Mouse (Mus musculus) MEL (cell line): ENCODE measurements around the gene Kcnh1. TPM values are rescaled to one million over a fixed set of nuclear protein-coding genes. Genes with fewer than 3 reads are reported as not detected.

Experiments
- DNase-seq: peaks from one replicate; pipeline ENCODE4 v3.0.0; 2011; ENCODE audit warnings: low read depth, low spot score
- H3K27ac ChIP-seq: 2 replicates; pipeline ENCODE4 v1.5.1; 2012; ENCODE audit warnings: low read depth, mild to moderate bottlenecking, control low read depth, low read length, moderate library complexity; ENCODE audit not compliant: control insufficient read depth
- H3K27me3 ChIP-seq, 2 experiments: fragments of 150-350 bp in 1 of 2; sonication (generic) in 1 of 2; 2 replicates each; pipeline ENCODE4 v1.6.1; 2012; ENCODE audit warnings: low read length in 2 of 2, mild to moderate bottlenecking in 2 of 2, improper control_type of control experiment in 1 of 2, moderate library complexity in 1 of 2; ENCODE audit not compliant: insufficient read depth in 2 of 2, control insufficient read depth in 1 of 2
- H3K36me3 ChIP-seq, 2 experiments: 2 replicates each; pipeline ENCODE4 v1.6.1; 2012 to 2014; ENCODE audit warnings: low read length in 2 of 2, improper control_type of control experiment in 1 of 2, inconsistent platforms in 1 of 2, mild to moderate bottlenecking in 1 of 2; ENCODE audit not compliant: insufficient read depth in 2 of 2, control insufficient read depth in 1 of 2
- H3K4me1 ChIP-seq, 2 experiments: fragments of 150-350 bp in 1 of 2; sonication (generic) in 1 of 2; 2 replicates each; pipeline ENCODE4 v1.6.1; 2012; ENCODE audit warnings: low read length in 2 of 2, improper control_type of control experiment in 1 of 2, mild to moderate bottlenecking in 1 of 2; ENCODE audit not compliant: insufficient read depth in 2 of 2, control insufficient read depth in 1 of 2
- H3K4me3 ChIP-seq, 2 experiments: fragments of 150-350 bp in 1 of 2; sonication (generic) in 1 of 2; 2 replicates each; pipeline ENCODE4 v1.5.1; 2012; ENCODE audit warnings: low read depth in 2 of 2, low read length in 2 of 2, mild to moderate bottlenecking in 2 of 2, moderate library complexity in 2 of 2, control low read depth in 1 of 2, improper control_type of control experiment in 1 of 2; ENCODE audit not compliant: control insufficient read depth in 1 of 2, insufficient read depth in 1 of 2
- H3K79me2 ChIP-seq: 2 replicates; pipeline ENCODE4 v1.6.1; 2012; ENCODE audit warnings: mild to moderate bottlenecking, low read length, moderate library complexity; ENCODE audit not compliant: control insufficient read depth, poor library complexity, insufficient read depth
- H3K9ac ChIP-seq: 2 replicates; pipeline ENCODE4 v1.6.1; 2012; ENCODE audit warnings: low read depth, mild to moderate bottlenecking, control low read depth, low read length, moderate library complexity; ENCODE audit not compliant: control insufficient read depth, poor library complexity, severe bottlenecking
- H3K9me3 ChIP-seq: fragments of 150-350 bp; sonication (generic); replicated peaks from 2 replicates; pipeline ENCODE4 v1.6.1; 2012; ENCODE audit warnings: mild to moderate bottlenecking, low read length, improper control_type of control experiment, moderate library complexity; ENCODE audit not compliant: insufficient read depth
- BHLHE40 ChIP-seq: IDR thresholded peaks from 2 replicates; pipeline ENCODE4 v1.6.1; 2012; ENCODE audit warnings: low read depth, mild to moderate bottlenecking, inconsistent platforms, low read length, improper control_type of control experiment, borderline replicate concordance
- CHD2 ChIP-seq: IDR thresholded peaks from 2 replicates; pipeline ENCODE4 v1.6.1; 2011; ENCODE audit warnings: low read length, improper control_type of control experiment
- EP300 ChIP-seq, 2 experiments: IDR thresholded peaks; 2 replicates each; pipeline ENCODE4 v1.6.1; 2011; ENCODE audit warnings: improper control_type of control experiment in 2 of 2, low read length in 2 of 2, low read depth in 1 of 2, mild to moderate bottlenecking in 1 of 2
- GABPA ChIP-seq: IDR thresholded peaks from 2 replicates; pipeline ENCODE4 v1.6.1; 2012; ENCODE audit warnings: low read depth, mild to moderate bottlenecking, inconsistent platforms, low read length, improper control_type of control experiment, moderate library complexity
- GATA1 ChIP-seq: IDR thresholded peaks from 2 replicates; pipeline ENCODE4 v1.6.1; 2011; ENCODE audit warnings: low read depth, low read length, improper control_type of control experiment
- MYB ChIP-seq: IDR thresholded peaks from 2 replicates; pipeline ENCODE4 v1.6.1; 2011; ENCODE audit warnings: mild to moderate bottlenecking, low read depth, low read length, improper control_type of control experiment
- NELFE ChIP-seq: IDR thresholded peaks from 2 replicates; pipeline ENCODE4 v1.6.1; 2011; ENCODE audit warnings: low read depth, low read length, improper control_type of control experiment
- POLR2AphosphoS2 ChIP-seq: IDR thresholded peaks from 2 replicates; pipeline ENCODE4 v1.6.1; 2011; ENCODE audit warnings: low read length, improper control_type of control experiment
- SIN3A ChIP-seq: IDR thresholded peaks from 2 replicates; pipeline ENCODE4 v1.6.1; 2012; ENCODE audit warnings: low read length, improper control_type of control experiment, inconsistent platforms
- UBTF ChIP-seq: IDR thresholded peaks from 2 replicates; pipeline ENCODE4 v1.6.1; 2012; ENCODE audit warnings: low read depth, mild to moderate bottlenecking, inconsistent platforms, low read length, improper control_type of control experiment, moderate library complexity, borderline replicate concordance; ENCODE audit not compliant: insufficient read depth
- USF1 ChIP-seq: IDR thresholded peaks from 2 replicates; pipeline ENCODE4 v1.6.1; 2014; ENCODE audit warnings: low read depth, mild to moderate bottlenecking, inconsistent platforms, low read length, improper control_type of control experiment, moderate library complexity
- ZC3H11A ChIP-seq: IDR thresholded peaks from 2 replicates; pipeline ENCODE4 v1.6.1; 2012; ENCODE audit warnings: low read depth, mild to moderate bottlenecking, inconsistent platforms, low read length, improper control_type of control experiment
- polyA plus RNA-seq, 2 experiments: library from polyadenylated mRNA; stranded (reverse) in 1 of 2; unstranded in 1 of 2; fragments of >175 nt in 1 of 2; fragments of >200 nt in 1 of 2; gene quantifications; 2 replicates each; pipeline versions ENCODE4 v1.2.1 to v1.2.4; 2012; ENCODE audit warnings: low replicate concordance in 2 of 2, low read depth in 1 of 2; ENCODE audit not compliant: insufficient read length in 2 of 2, insufficient read depth in 1 of 2, missing spikeins in 1 of 2
- total RNA-seq: library from RNA; depleted of rRNA; stranded (reverse); fragments of 300-350 nt; gene quantifications from 2 replicates; pipeline ENCODE4 v1.2.3, GENCODE M21; 2012

Kcnh1 gene
- total and polyA plus RNA-seq, 3 experiments = not detected

GRCm38 (mm10) chr1:192189771-192190170 lies 803 bp upstream of the Kcnh1 start:
- no peak overlapping the region for H3K4me3 ChIP-seq
- H3K27me3 ChIP-seq = no peaks in the 10 kb centered on the region

GRCm38 (mm10) chr1:192191322-192191639 lies 707 bp downstream of the Kcnh1 start:
- Histone ChIP-seq H3K79me2 (no peaks in the 10 kb centered on the region), H3K4me3 (no peak overlapping the region), H3K36me3 (no peaks in the 10 kb centered on the region), H3K27me3 (no peaks in the 10 kb centered on the region), H3K4me1 (no peaks in the 10 kb centered on the region), H3K27ac (no peak overlapping the region), H3K9me3 (no peaks in the 10 kb centered on the region), H3K9ac (no peak overlapping the region)
- TF ChIP-seq NELFE (no peak), UBTF (no peak)
- DNase-seq = no peak

More at GRCm38 (mm10) chr1:192189771-192190170, 803 bp upstream of the Kcnh1 start:
- no peak overlapping the region for H3K9ac ChIP-seq
- H3K4me1 ChIP-seq = no peaks in the 10 kb centered on the region
- H3K9me3 ChIP-seq = no peaks in the 10 kb centered on the region
- no peak overlapping the region for H3K27ac ChIP-seq
- no peaks in the 10 kb centered on the region for H3K36me3 ChIP-seq
- DNase-seq = no peak
- TF ChIP-seq GATA1 (no peak), EP300 (IDR thresholded peaks at IDR 0.05; ENCODE audit: low read depth in 1 of 2, low read length in 2 of 2) (no peak), BHLHE40 (no peak), SIN3A (no peak), USF1 (no peak), POLR2AphosphoS2 (no peak), MYB (no peak), CHD2 (no peak), NELFE (no peak), ZC3H11A (no peak), GABPA (no peak)
- H3K79me2 ChIP-seq = no peaks in the 10 kb centered on the region

- TF ChIP-seq BHLHE40 = no peak
Observed at GRCm38 (mm10) chr1:192191859-192192258, 1.3 kb downstream of the Kcnh1 start.

More at GRCm38 (mm10) chr1:192191859-192192258, 1.3 kb downstream of the Kcnh1 start:
- Histone ChIP-seq H3K9me3 (no peaks in the 10 kb centered on the region), H3K79me2 (no peaks in the 10 kb centered on the region), H3K9ac (no peak overlapping the region), H3K4me3 (no peak overlapping the region), H3K36me3 (no peaks in the 10 kb centered on the region), H3K27me3 (no peaks in the 10 kb centered on the region), H3K27ac (no peak overlapping the region), H3K4me1 (no peaks in the 10 kb centered on the region)
- no peak for DNase-seq
